Comparison of ENCODE assay signal across 24 mouse cellular contexts in the genomic region with DNA sequence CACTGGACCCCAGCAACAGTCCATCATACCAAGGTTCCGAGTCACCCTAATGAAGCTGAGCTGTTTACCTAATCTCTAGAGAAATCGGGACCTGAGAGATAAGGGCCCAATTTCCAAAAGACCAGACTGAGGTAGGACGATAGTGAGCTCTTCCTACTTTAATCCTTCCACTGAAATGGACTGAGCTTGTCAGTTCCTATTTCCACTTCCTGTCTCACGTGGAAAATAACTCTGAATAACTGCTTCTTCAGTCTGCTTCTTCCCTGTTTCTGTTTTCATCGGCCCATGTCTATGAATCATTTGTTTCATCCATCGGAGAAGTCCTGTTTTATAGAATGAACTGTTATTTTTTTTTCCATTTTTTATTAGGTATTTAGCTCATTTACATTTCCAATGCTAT.
"Had no signal": no experiment of that assay in that cellular context is flagged by ENCODE, and none has a peak within 500 bp of the region (broad histone marks: within the 10 kb centered on the region; RNA-seq: fewer than 3 reads in every experiment).

No protein-coding gene starts in this region.

- H3K4me2 ChIP-seq: heart, embryonic 12.5 days; hindbrain, embryonic 13.5 days; hindbrain, embryonic 15.5 days; intestine, embryonic 15.5 days; limb, embryonic 12.5 days; liver, embryonic 11.5 days; liver, embryonic 13.5 days; liver, embryonic 15.5 days had no signal

- H3K4me1 ChIP-seq: heart, embryonic 10.5 days; heart, embryonic 12.5 days; hindbrain, embryonic 13.5 days; intestine, embryonic 15.5 days; limb, embryonic 10.5 days; limb, embryonic 12.5 days; liver, embryonic 13.5 days; liver, embryonic 15.5 days had no signal

- H3K4me3 ChIP-seq: heart, embryonic 10.5 days; heart, embryonic 12.5 days; hindbrain, embryonic 10.5 days; hindbrain, embryonic 13.5 days; hindbrain, embryonic 15.5 days; intestine, embryonic 15.5 days; limb, embryonic 10.5 days; limb, embryonic 12.5 days; liver, embryonic 13.5 days; liver, embryonic 15.5 days had no signal

- H3K36me3 ChIP-seq: heart, embryonic 10.5 days; heart, embryonic 12.5 days; hindbrain, embryonic 10.5 days; hindbrain, embryonic 13.5 days; hindbrain, embryonic 15.5 days; intestine, embryonic 15.5 days; limb, embryonic 10.5 days; limb, embryonic 12.5 days; liver, embryonic 13.5 days; liver, embryonic 15.5 days had no signal

- H3K9ac ChIP-seq: heart, embryonic 12.5 days; hindbrain, embryonic 13.5 days; hindbrain, embryonic 15.5 days; intestine, embryonic 15.5 days; limb, embryonic 12.5 days; liver, embryonic 13.5 days; liver, embryonic 15.5 days had no signal

- H3K9me3 ChIP-seq: heart, embryonic 10.5 days; heart, embryonic 12.5 days; hindbrain, embryonic 10.5 days; hindbrain, embryonic 13.5 days; hindbrain, embryonic 15.5 days; intestine, embryonic 15.5 days; limb, embryonic 10.5 days; limb, embryonic 12.5 days; liver, embryonic 13.5 days; liver, embryonic 15.5 days had no signal

- DNase-seq: gastrocnemius, postnatal 14 days; gastrocnemius, postnatal 36 days; heart, postnatal 10 days; heart, postnatal 4 days; kidney, adult 18-20 months; kidney, adult 8-10 months; kidney, postnatal 10 days; kidney, postnatal 25 days; layer of hippocampus, adult 9-11 months; layer of hippocampus, postnatal 36 days; liver; liver, embryonic 13.5 days had no signal

- ATAC-seq: hindbrain, postnatal 0 days; intestine, embryonic 15.5 days; intestine, postnatal 0 days had no signal

- H3K27ac ChIP-seq: heart, embryonic 10.5 days; hindbrain, embryonic 10.5 days; hindbrain, embryonic 13.5 days; hindbrain, embryonic 15.5 days; hindbrain, postnatal 0 days; intestine, embryonic 15.5 days; limb, embryonic 10.5 days; limb, embryonic 12.5 days; liver, embryonic 13.5 days; liver, embryonic 15.5 days had no signal

- H3K27me3 ChIP-seq: hindbrain, embryonic 13.5 days; hindbrain, embryonic 15.5 days; intestine, embryonic 15.5 days; limb, embryonic 12.5 days; liver, embryonic 13.5 days; liver, embryonic 15.5 days had no signal
